Mouse (Mus musculus) forebrain, embryonic 16.5 days (tissue): ENCODE measurements around the gene Syt13. TPM values are rescaled to one million over a fixed set of nuclear protein-coding genes. Genes with fewer than 3 reads are reported as not detected.

Source experiments
- ATAC-seq: fragments of 200-750 bp; cut with Nextera tagmentation; 2 replicates; pipeline ENCODE4 v1.8.0; 2017; ENCODE audit warnings: mild to moderate bottlenecking, moderate library complexity
- H3K27ac ChIP-seq: fragments of 300-500 bp; sonication (generic); 2 replicates; pipeline ENCODE4 v1.5.1; 2014; ENCODE audit warnings: low read length, control low read depth
- H3K27me3 ChIP-seq: fragments of 300-500 bp; sonication (generic); replicated peaks from 2 replicates; pipeline ENCODE4 v1.6.1; 2014; ENCODE audit warnings: low read length; ENCODE audit not compliant: control insufficient read depth, insufficient read depth
- H3K36me3 ChIP-seq: fragments of 300-500 bp; sonication (generic); 2 replicates; pipeline ENCODE4 v1.6.1; 2014; ENCODE audit not compliant: control insufficient read depth, insufficient read depth
- H3K4me1 ChIP-seq: fragments of 300-500 bp; sonication (generic); replicated peaks from 2 replicates; pipeline ENCODE4 v1.6.1; 2014; ENCODE audit warnings: low read length; ENCODE audit not compliant: control insufficient read depth, insufficient read depth
- H3K4me2 ChIP-seq: fragments of 300-500 bp; sonication (generic); 2 replicates; pipeline ENCODE4 v1.6.1; 2014; ENCODE audit warnings: mild to moderate bottlenecking, low read length, control low read depth
- H3K4me3 ChIP-seq: fragments of 300-500 bp; sonication (generic); replicated peaks from 2 replicates; pipeline ENCODE4 v1.5.1; 2014; ENCODE audit warnings: mild to moderate bottlenecking, low read length, control low read depth
- H3K9ac ChIP-seq: fragments of 300-500 bp; sonication (generic); replicated peaks from 2 replicates; pipeline ENCODE4 v1.6.1; 2014; ENCODE audit warnings: low read depth, low read length, control low read depth
- H3K9me3 ChIP-seq: fragments of 300-500 bp; sonication (generic); 2 replicates; pipeline ENCODE4 v1.6.1; 2016; ENCODE audit warnings: low read length; ENCODE audit not compliant: control insufficient read depth
- WGBS: fragments of 180-500 bp; shearing (Covaris S2); extraction: QIAGEN DNeasy Blood & Tissue Kit; methylation state at CpG from one replicate; pipeline ENCODE4 v1.1.7; 2014; 5-methylcytosine and 5-hydroxymethylcytosine counted together
- polyA plus RNA-seq: library from polyadenylated mRNA; unstranded; fragments of >200 nt; fragmentation: Nextera tagmentation; extraction: Ambion mirVana; gene quantifications from 2 replicates; pipeline ENCODE4 v1.2.1, GENCODE M21; 2015

Gene Syt13
- polyA plus RNA-seq, 1 experiment from 2014 or later = 24.0 TPM

DNA sequence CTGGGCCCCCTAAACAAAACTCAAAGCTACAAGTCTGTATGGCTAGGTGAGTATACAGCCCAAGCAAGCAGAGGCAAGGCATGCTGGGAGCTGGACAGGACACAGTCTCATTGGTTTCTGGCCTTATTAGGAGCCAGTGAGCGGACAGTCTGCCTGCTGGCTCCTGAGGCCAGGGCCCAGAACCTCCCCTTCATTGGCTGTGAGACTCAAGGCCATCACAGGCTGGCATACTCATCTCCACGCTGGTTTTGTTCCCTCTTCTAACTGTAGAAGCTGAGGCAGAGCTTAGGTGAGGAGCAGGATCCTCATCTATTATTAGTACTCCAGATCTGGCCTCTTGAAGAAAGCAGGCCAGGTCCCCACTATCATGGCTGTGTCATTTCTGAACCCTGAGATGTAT is 70.3 kb downstream of the Syt13 start:
- Histone ChIP-seq H3K4me2 (no peak overlapping the region), H3K27ac (no peak overlapping the region), H3K4me3 (no peak overlapping the region), H3K4me1 (peaks cover 12% of the 10 kb centered on the region), H3K9me3 (no peaks in the 10 kb centered on the region), H3K9ac (no peak overlapping the region), H3K36me3 (no peaks in the 10 kb centered on the region), H3K27me3 (no peaks in the 10 kb centered on the region)
- no peak for ATAC-seq
- WGBS = 84% methylated on average over 2 of the region's 2 CpGs

DNA sequence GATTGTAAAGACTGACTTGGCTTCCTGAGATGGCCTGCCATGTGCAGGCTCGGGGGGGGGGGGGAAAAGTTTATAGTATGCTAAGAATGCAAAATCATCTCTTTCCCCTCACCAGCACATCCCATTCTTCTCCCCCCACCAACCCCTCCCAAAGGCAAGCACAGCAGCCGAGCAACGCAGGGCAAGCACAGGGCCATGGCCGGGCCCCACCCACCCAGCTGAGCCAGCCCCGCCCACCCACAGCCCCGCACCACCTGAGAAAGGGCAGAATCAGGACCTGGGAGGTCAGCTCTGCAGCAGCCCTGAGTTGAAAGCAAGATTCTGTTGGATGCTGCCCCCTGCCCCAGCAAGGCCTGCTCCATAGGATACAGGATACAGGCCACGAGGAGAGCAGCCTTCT is 70.7 kb downstream of the Syt13 start:
- 61% methylated on average over 4 of the region's 7 CpGs for WGBS

GRCm38 (mm10) chr2:92987108-92987618 is 72.3 kb downstream of the Syt13 start:
- Histone ChIP-seq H3K4me1 (peaks cover 12% of the 10 kb centered on the region), H3K4me2 (no peak overlapping the region), H3K9me3 (no peaks in the 10 kb centered on the region), H3K27me3 (no peaks in the 10 kb centered on the region), H3K9ac (no peak overlapping the region), H3K4me3 (no peak overlapping the region), H3K27ac (no peak overlapping the region), H3K36me3 (no peaks in the 10 kb centered on the region)
- no peak for ATAC-seq
- 84% methylated on average over 7 of the region's 7 CpGs for WGBS

More for the DNA sequence above, 70.7 kb downstream of the Syt13 start:
- no peaks in the 10 kb centered on the region for H3K9me3 ChIP-seq
- no peak overlapping the region for H3K9ac ChIP-seq
- H3K4me1 ChIP-seq = peaks cover 12% of the 10 kb centered on the region
- H3K27ac ChIP-seq = no peak overlapping the region
- no peak overlapping the region for H3K4me3 ChIP-seq
- ATAC-seq = no peak
- no peaks in the 10 kb centered on the region for H3K36me3 ChIP-seq
- H3K4me2 ChIP-seq = no peak overlapping the region
- no peaks in the 10 kb centered on the region for H3K27me3 ChIP-seq

DNA sequence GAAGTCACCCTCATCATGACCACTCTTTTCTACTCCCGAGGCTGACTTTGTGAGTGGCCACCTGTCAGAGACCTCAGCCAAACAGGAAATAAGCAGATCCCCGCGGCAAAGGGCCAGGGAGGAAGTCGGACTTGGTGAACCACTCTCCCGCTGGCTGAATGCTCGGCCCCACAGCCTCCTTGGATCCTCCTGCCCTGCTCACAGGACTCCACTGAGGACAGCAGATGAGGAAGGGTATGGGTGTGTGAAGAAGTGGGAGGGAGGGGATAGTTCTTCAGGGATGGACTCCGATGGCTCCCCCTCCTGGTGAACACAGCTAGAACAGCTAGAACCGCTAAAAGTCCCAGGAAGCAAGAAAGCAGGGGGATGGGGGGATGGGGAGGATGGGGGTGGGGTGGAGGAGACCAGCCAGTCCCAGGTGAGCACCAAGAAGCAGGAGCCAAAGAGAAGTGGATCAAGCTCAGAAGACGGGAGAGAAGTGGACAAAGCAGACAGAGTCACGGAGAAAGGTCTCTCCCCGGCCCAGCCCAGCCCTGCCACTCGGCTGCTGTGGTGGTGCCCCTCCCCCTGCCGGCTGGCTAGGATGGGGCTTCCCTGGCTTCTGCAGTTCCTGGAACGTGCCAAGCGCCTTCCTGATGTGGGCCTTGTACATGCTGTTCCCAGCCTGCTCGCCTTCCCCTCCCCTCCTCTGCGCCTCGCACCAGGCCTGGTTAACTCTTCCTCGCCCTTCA is 73.2 kb downstream of the Syt13 start:
- no peak overlapping the region for H3K27ac ChIP-seq
- H3K4me1 ChIP-seq = peaks cover 12% of the 10 kb centered on the region
- H3K4me2 ChIP-seq = 0 out of 2 replicates have a peak overlapping the region, but pooled peaks have one; percentile 17
- WGBS = 15% methylated on average over 19 of the region's 19 CpGs
- ATAC-seq = peak; percentile 91
- no peak overlapping the region for H3K4me3 ChIP-seq
- H3K9me3 ChIP-seq = no peaks in the 10 kb centered on the region
- peak overlapping the region; percentile 19; the same call in 1 of the 2 replicates for H3K9ac ChIP-seq
- H3K27me3 ChIP-seq = no peaks in the 10 kb centered on the region
- H3K36me3 ChIP-seq = peaks cover 2% of the 10 kb centered on the region; the same call in 1 of the 2 replicates

DNA sequence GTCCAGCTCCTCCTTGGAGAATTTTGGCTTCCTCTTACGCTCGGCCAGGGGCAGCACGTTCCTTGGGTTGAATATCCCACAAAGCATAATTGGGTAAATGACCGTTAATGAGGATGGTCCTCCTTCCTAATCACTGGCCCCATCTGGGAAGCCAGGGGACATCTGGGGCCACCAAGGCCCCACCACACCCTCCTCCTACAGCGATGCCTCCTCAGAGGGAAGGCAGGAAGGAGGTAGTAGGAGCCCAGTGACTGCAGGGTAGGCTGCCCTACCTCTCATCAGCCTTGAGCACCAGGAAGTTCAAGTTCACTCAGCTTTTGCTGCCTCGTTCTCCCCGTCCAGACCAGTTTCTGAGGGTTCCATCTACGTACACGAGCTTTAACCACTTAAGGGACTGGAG is 74.7 kb downstream of the Syt13 start:
- Histone ChIP-seq H3K27me3 (no peaks in the 10 kb centered on the region), H3K4me2 (no peak overlapping the region), H3K4me1 (peaks cover 12% of the 10 kb centered on the region), H3K36me3 (peaks cover 2% of the 10 kb centered on the region; the same call in 1 of the 2 replicates), H3K27ac (no peak overlapping the region), H3K9ac (no peak overlapping the region), H3K9me3 (no peaks in the 10 kb centered on the region), H3K4me3 (no peak overlapping the region)
- WGBS = 86% methylated on average over 9 of the region's 9 CpGs
- no peak for ATAC-seq

GRCm38 (mm10) chr2:92991976-92992375 is 77.1 kb downstream of the Syt13 start:
- Histone ChIP-seq H3K9ac (no peak overlapping the region), H3K36me3 (peaks cover 2% of the 10 kb centered on the region; the same call in 1 of the 2 replicates), H3K27ac (no peak overlapping the region), H3K9me3 (no peaks in the 10 kb centered on the region), H3K4me2 (no peak overlapping the region), H3K27me3 (no peaks in the 10 kb centered on the region), H3K4me3 (no peak overlapping the region), H3K4me1 (peaks cover 12% of the 10 kb centered on the region)
- 94% methylated on average over 5 of the region's 5 CpGs for whole genome bisulfite sequencing
- ATAC-seq = no peak

DNA sequence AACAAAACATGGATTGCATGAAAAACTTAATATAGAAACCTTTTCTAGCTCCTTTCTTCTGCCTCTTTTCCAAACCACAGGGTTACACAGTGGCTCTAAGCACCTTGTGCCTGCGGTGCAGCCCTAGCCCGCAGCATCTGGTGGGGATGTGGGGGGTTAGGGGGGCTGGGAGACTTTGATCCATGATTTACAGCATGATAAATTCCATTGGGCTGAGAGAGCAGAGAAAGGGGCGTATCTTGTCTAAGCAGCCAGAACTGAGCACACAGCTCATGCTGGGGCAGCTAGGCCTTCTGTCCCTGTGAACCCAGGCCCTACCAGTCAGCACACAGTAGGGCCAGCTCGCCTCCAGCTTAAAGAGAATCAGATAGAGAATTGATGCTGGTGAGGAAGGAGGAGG is 90.1 kb downstream of the Syt13 start:
- Histone ChIP-seq H3K4me1 (no peaks in the 10 kb centered on the region), H3K9me3 (no peaks in the 10 kb centered on the region), H3K36me3 (no peaks in the 10 kb centered on the region), H3K4me3 (no peak overlapping the region), H3K4me2 (no peak overlapping the region), H3K27ac (no peak overlapping the region), H3K9ac (no peak overlapping the region), H3K27me3 (no peaks in the 10 kb centered on the region)
- WGBS = 80% methylated on average over 4 of the region's 4 CpGs
- no peak for ATAC-seq

Other genes starting within 250 kb of the Syt13 start
- gene Prdm11, start 131.1 kb downstream of the Syt13 start, polyA plus RNA-seq = 1.7 and 2.4 TPM in 2 replicates